Mouse (Mus musculus) c-Kit-positive CD71-positive TER-119-positive erythroid progenitor cells, embryonic 14.5 days (primary cell): ENCODE measurements around the gene Plin4.

Experiments
- DNase-seq: peaks from one replicate; pipeline ENCODE4 v3.0.0-alpha.2; 2013; ENCODE audit warnings: low spot score

The Plin4 gene

DNA sequence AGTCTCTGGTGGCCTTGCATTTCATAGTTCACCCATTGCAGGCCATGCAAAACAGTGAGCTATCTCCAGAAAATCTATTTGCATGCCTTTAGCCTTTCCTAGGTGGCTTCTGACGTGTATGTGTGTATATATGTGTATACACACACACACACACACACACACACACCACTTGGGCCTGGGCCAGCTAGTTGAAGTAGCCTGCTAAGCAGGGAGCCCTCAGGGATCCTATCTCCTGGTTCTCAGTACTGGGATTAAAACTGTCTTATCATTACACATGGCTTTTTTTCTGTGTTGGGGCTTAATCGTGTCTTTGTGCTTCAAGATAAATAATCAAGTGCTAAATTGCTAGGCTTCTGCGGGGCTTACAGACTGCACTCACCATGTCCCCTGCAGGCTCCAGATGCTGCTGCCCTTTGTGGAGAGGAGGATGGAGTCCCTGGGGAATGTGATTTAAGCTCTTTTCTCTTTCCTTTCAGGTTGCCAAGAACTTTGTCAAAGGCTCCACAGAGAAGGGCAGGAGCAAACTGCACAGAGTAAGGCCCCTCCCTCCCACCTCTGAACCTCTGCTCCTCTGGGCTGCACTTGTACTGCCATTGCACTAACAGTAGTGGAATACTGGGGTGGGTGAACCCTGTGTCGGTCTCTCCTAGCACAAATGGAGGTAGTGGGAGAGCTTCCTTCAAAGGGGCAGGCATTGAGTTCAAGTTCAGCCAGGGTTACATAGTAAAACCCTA is 53.5 kb downstream of the Plin4 start:
- no peak for DNase-seq

GRCm38 (mm10) chr17:56054938-56055337 is 54.7 kb downstream of the Plin4 start:
- no peak for DNase-seq

DNA sequence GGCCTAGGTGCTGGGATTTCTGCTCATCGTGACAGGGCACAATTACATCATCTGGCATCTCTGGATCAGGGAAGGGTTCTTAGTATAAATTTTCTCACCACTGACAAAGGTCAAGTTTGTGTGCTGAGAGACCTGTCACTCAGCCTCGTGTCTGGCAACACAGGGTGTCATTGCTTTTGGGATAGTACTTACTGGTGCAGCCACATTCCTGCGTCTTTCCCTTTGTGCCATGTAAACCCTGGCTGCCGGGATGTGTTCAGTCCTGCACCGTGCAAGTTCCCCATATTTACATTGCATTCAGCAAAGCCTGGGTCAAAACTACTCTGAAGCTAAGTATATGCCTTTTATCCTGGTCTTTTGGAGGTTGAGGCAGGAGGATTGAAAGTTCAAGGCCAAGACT is 58.2 kb downstream of the Plin4 start:
- no peak for DNase-seq
